Mouse (Mus musculus) neural tube, embryonic 15.5 days (tissue): ENCODE results near the gene Runx2. TPM values are rescaled to one million over a fixed set of nuclear protein-coding genes. Genes with fewer than 3 reads are reported as not detected.
A peak's percentile ranks its signal among the peaks of the same experiment; 100 is the strongest.

ENCODE experiments used
- ATAC-seq: fragments of 200-750 bp; cut with Nextera tagmentation; 2 replicates; pipeline ENCODE4 v1.8.0; 2017; ENCODE audit warnings: mild to moderate bottlenecking, moderate TSS enrichment, moderate library complexity; ENCODE audit not compliant: low FRiP score
- H3K27ac ChIP-seq: fragments of 300-500 bp; sonication (generic); replicated peaks from 2 replicates; pipeline ENCODE4 v1.5.1; 2015; ENCODE audit warnings: mild to moderate bottlenecking, inconsistent platforms
- H3K27me3 ChIP-seq: fragments of 300-500 bp; sonication (generic); replicated peaks from 2 replicates; pipeline ENCODE4 v1.6.1; 2015; ENCODE audit warnings: inconsistent platforms
- H3K36me3 ChIP-seq: fragments of 300-500 bp; sonication (generic); 2 replicates; pipeline ENCODE4 v1.6.1; 2015; ENCODE audit warnings: inconsistent platforms
- H3K4me1 ChIP-seq: fragments of 300-500 bp; sonication (generic); 2 replicates; pipeline ENCODE4 v1.6.1; 2015; ENCODE audit warnings: inconsistent platforms
- H3K4me2 ChIP-seq: fragments of 300-500 bp; sonication (generic); 2 replicates; pipeline ENCODE4 v1.6.1; 2015; ENCODE audit warnings: inconsistent platforms, mild to moderate bottlenecking, moderate library complexity
- H3K4me3 ChIP-seq: fragments of 300-500 bp; sonication (generic); replicated peaks from 2 replicates; pipeline ENCODE4 v1.5.1; 2015; ENCODE audit warnings: mild to moderate bottlenecking, inconsistent platforms
- H3K9ac ChIP-seq: fragments of 300-500 bp; sonication (generic); replicated peaks from 2 replicates; pipeline ENCODE4 v1.6.1; 2015; ENCODE audit warnings: mild to moderate bottlenecking, inconsistent platforms
- H3K9me3 ChIP-seq: fragments of 300-500 bp; sonication (generic); replicated peaks from 2 replicates; pipeline ENCODE4 v1.6.1; 2016; ENCODE audit warnings: inconsistent platforms
- WGBS: fragments of 180-500 bp; shearing (Covaris S2); methylation state at CpG from one replicate; pipeline ENCODE4 v1.1.7; 2015; ENCODE audit warnings: mixed read lengths; 5-methylcytosine and 5-hydroxymethylcytosine counted together
- polyA plus RNA-seq: library from polyadenylated mRNA; unstranded; fragments of >200 nt; fragmentation: Nextera tagmentation; extraction: Ambion mirVana; gene quantifications from 2 replicates; pipeline ENCODE4 v1.2.1, GENCODE M21; 2015

Runx2 gene
- polyA plus RNA-seq, 1 experiment from 2014 or later = 0.68 TPM

GRCm38 (mm10) chr17:44766975-44767374 lies 47.6 kb downstream of the Runx2 start:
- ATAC-seq = no peak
- WGBS = 81% methylated on average over 2 of the region's 2 CpGs
- Histone ChIP-seq H3K4me3 (no peak overlapping the region), H3K27ac (no peak overlapping the region), H3K4me2 (no peak overlapping the region), H3K36me3 (no peaks in the 10 kb centered on the region), H3K9ac (no peak overlapping the region), H3K27me3 (no peaks in the 10 kb centered on the region), H3K9me3 (no peaks in the 10 kb centered on the region), H3K4me1 (no peaks in the 10 kb centered on the region)

DNA sequence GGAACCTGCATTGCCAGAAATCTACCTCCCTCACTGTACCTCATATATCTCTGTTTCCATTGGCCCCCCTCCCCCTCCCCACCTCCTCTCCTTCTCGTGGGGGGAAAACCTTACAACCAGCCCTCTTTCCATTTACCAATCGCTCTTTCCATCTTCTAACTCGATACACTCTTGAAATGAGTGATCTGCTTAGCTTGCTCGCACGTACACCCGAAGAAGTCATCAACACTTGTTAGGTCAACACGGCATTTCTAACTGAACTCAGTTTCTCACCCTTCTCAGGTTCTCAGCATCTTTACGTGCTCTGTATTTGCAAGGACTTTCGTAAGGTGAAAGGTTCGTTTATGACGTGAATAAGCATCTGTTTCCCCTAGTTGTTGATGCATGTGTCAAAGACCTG lies 48.3 kb downstream of the Runx2 start:
- H3K4me3 ChIP-seq = no peak overlapping the region
- no peaks in the 10 kb centered on the region for H3K36me3 ChIP-seq
- WGBS = 89% methylated on average over 11 of the region's 11 CpGs
- no peak overlapping the region for H3K9ac ChIP-seq
- H3K27me3 ChIP-seq = no peaks in the 10 kb centered on the region
- H3K27ac ChIP-seq = no peak overlapping the region
- no peaks in the 10 kb centered on the region for H3K9me3 ChIP-seq
- H3K4me2 ChIP-seq = no peak overlapping the region
- ATAC-seq = no peak
- no peaks in the 10 kb centered on the region for H3K4me1 ChIP-seq

DNA sequence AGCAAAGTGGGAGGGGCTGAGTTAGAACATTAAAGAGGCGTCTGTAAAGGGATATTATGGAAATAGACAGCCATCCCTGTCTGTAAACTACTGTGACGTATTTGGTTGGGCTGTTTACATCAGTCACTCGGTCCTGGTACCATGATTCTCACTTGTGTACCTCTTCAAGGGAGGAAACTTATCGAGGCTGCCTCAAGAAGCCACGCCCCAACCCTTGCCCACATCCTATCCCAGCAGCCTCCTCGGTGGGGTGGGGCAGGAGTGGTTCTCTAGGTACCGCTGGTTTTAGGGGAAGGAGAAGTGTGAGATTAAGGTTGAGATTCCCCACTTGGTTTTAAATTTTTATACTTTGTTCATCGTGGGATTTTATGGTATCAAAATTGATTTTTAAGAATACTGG lies 69.2 kb downstream of the Runx2 start:
- no peak overlapping the region for H3K27ac ChIP-seq
- 93% methylated on average over 8 of the region's 8 CpGs for WGBS
- H3K27me3 ChIP-seq = peaks cover 9% of the 10 kb centered on the region
- no peak overlapping the region for H3K4me3 ChIP-seq
- H3K4me1 ChIP-seq = no peaks in the 10 kb centered on the region
- H3K9ac ChIP-seq = no peak overlapping the region
- H3K9me3 ChIP-seq = no peaks in the 10 kb centered on the region
- H3K4me2 ChIP-seq = no peak overlapping the region
- H3K36me3 ChIP-seq = no peaks in the 10 kb centered on the region
- no peak for ATAC-seq

DNA sequence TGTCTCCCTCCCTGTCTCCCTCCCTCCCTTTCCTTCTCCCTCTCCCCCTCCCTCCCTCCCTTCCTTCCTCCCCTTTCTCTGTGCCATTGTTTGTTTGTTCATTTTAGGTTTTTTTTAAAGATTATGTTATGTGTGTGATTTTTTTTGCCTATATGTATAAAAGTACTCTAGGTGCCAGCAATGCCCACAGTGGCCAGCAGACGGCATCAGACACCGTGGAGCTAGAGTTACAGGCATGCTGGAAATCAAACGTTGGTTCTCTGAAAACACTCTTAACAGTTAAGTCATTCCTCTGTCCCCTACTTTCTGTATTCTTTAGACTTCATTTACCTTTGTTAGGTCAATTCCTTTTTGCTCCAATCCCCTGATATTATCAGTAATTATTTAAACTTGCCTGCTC lies 70.8 kb downstream of the Runx2 start:
- H3K36me3 ChIP-seq = no peaks in the 10 kb centered on the region
- H3K9me3 ChIP-seq = no peaks in the 10 kb centered on the region
- H3K4me1 ChIP-seq = no peaks in the 10 kb centered on the region
- no peak for ATAC-seq
- H3K27ac ChIP-seq = no peak overlapping the region
- no peak overlapping the region for H3K4me3 ChIP-seq
- peaks cover 23% of the 10 kb centered on the region for H3K27me3 ChIP-seq
- no peak overlapping the region for H3K9ac ChIP-seq
- H3K4me2 ChIP-seq = no peak overlapping the region
- WGBS = 62% methylated on average over 3 of the region's 3 CpGs

DNA sequence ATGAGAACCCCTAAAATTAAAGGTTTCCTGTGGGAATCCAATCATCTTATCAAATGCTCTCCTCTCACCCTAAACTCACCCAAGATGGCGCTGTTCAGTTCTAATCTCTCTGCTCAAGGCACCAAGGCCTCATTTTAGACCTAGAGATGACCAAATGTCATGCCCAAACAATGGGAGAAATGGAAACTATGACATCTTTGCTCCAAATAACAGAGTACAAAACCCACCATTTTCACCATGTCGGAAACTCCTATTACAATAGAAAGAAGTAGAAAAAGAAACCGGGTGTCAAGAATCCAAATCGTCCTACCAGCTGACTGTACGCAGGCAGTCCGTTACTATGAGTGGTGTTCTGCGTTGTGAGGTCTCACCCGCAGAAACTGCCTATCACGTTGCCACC lies 72.4 kb downstream of the Runx2 start:
- H3K36me3 ChIP-seq = no peaks in the 10 kb centered on the region
- no peak overlapping the region for H3K4me2 ChIP-seq
- no peak for ATAC-seq
- H3K27me3 ChIP-seq = peaks cover 38% of the 10 kb centered on the region
- peaks cover 12% of the 10 kb centered on the region for H3K4me1 ChIP-seq
- 90% methylated on average over 9 of the region's 9 CpGs for WGBS
- H3K9me3 ChIP-seq = no peaks in the 10 kb centered on the region
- H3K27ac ChIP-seq = no peak overlapping the region
- H3K4me3 ChIP-seq = no peak overlapping the region
- H3K9ac ChIP-seq = no peak overlapping the region

DNA sequence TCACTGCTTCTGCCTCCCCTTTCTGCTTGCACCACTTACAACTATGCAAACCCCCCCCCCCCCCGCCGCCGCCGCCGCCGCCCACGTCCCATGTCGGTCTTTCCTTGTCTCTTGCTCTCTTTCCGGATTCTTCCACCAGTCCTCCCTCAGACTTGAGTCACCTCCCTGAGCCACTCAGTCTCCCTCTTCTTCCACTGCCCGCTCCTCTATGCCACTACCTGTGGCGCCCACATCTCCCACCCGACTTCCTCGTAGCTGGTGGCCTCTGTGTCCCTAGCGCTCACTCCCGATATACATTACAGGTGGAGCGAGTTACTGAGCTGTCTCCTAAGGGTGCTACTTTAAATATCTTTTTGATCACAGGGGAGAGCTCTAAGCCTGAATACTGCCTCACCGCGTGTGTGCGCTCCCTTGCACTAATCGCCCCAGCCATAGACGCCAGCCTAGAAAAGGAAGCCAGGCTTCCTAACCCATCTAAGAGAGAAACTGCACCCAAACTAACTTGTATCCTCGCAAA lies 76.4 kb downstream of the Runx2 start:
- Histone ChIP-seq H3K4me3 (no peak overlapping the region; the same call in 1 of the 2 replicates), H3K4me1 (peaks cover 43% of the 10 kb centered on the region), H3K9ac (no peak overlapping the region), H3K27me3 (peaks cover 60% of the 10 kb centered on the region), H3K36me3 (no peaks in the 10 kb centered on the region), H3K4me2 (peak overlapping the region; percentile 96), H3K9me3 (no peaks in the 10 kb centered on the region), H3K27ac (no peak overlapping the region)
- WGBS = 1% methylated on average over 19 of the region's 22 CpGs
- ATAC-seq = no peak

DNA sequence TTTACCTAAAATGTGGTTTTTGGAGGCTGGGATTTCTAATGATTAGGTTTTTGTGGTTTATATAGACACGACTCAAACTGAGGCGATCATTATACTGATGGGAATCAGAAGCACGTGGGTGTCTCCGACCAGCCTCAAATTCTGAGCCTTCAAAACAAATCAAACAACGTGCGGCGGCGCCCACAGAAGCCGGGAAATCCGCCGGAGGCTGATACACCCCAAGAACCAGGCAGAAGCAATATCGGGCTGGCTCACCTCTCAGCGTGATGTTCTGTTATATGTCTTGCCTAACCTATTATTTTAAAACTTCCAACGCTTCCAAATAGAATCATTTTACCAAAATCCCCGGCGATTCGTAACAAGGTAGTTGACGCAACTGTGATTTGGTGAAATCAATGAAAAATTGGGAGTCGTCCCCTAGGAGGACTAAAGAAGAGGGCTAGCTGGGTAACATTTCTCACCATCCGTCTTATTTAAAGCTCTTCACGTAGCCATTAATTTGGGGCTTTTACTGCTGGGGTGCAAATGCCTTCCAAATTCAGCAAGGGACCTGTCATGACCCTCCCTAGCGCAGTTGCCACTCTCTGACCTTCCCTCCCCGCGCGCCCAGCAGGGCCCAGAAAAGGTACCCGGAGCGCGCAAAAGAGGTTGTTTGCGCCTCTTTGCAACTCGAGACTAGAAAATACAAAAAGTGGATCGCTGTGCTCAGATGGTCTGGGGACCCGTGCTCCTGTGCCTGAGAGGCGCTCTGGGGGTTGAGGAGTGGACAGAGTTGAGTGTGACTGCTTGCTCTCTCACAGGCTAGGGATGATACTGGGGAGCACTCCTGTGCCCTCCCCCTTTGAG lies 77.1 kb downstream of the Runx2 start:
- Histone ChIP-seq H3K9me3 (no peaks in the 10 kb centered on the region), H3K9ac (no peak overlapping the region), H3K36me3 (no peaks in the 10 kb centered on the region), H3K27me3 (peaks cover 60% of the 10 kb centered on the region), H3K4me2 (peak overlapping the region; percentile 96), H3K27ac (no peak overlapping the region), H3K4me1 (peaks cover 43% of the 10 kb centered on the region), H3K4me3 (no peak overlapping the region; the same call in 1 of the 2 replicates)
- ATAC-seq = no peak
- 1% methylated on average over 33 of the region's 33 CpGs for WGBS

DNA sequence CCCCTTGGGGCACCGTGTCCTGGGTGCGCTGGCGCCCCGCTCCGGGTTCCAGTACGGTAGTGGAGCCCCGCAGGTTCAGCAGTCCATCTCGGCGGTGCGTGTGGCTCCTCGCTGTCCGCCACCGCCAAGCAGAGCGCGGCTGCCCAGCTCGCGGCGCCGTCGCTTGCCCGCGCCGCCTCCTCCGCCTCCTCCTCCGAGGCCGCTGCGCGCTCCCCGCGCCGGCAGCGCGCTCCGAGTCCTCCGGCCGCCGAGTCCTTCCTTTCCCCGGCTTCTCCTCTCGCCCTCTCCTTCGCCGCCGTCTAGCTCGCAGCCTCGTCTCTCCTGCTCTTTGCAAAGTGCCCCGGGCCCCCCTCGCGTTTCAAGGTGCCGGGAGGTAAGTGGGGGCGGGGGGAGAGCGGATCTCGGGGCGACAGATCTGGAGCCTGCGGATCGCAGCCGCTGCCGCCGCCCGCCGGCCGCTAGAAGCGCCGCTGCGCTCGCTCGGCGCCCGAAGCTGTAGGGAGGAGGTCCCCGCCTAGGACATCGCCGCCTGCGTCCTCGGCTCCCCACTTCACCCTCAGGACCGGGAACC lies 78.5 kb downstream of the Runx2 start:
- Histone ChIP-seq H3K27ac (peak overlapping the region; percentile 43; the same call in 1 of the 2 replicates), H3K27me3 (peaks cover 68% of the 10 kb centered on the region), H3K9me3 (no peaks in the 10 kb centered on the region), H3K4me3 (peak overlapping the region; percentile 76), H3K36me3 (no peaks in the 10 kb centered on the region), H3K9ac (peak overlapping the region; percentile 69), H3K4me2 (peak overlapping the region; percentile 96), H3K4me1 (peaks cover 43% of the 10 kb centered on the region)
- WGBS = under 1% methylated on average over 65 of the region's 73 CpGs
- peak; percentile 85 for ATAC-seq

DNA sequence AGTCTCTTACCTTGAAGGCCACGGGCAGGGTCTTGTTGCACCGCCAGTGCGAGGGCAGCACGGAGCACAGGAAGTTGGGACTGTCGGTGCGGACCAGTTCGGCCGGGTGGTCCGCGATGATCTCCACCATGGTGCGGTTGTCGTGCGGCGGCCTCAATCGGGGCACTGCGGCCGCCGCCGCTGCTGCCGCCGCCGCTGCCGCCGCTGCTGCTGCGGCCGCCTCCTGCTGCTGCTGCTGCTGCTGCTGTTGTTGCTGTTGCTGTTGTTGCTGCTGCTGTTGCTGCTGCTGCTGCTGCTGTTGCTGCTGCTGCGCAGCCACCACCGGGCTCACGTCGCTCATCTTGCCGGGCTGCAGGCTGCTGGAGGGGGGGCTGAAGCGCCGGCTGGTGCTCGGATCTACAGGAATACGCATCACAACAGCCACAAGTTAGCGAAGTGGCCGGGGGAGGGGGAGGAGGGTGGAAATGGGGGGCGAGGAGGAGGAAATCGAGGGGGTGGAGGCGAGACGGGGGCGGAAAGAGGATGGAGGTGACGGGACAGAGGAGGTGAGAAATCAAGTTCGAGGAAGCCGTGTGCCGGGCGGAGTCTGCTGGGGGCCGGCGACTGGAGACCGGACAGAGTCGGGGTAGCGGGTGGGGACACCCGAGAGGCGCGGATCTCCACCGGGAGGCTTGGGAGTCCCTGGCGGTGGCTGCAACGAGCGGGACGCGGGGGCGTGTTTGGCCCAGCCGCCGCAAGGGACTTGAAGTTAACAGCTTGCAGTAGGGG lies 79.2 kb downstream of the Runx2 start:
- H3K27me3 ChIP-seq = peaks cover 63% of the 10 kb centered on the region
- 1% methylated on average over 53 of the region's 64 CpGs for WGBS

DNA sequence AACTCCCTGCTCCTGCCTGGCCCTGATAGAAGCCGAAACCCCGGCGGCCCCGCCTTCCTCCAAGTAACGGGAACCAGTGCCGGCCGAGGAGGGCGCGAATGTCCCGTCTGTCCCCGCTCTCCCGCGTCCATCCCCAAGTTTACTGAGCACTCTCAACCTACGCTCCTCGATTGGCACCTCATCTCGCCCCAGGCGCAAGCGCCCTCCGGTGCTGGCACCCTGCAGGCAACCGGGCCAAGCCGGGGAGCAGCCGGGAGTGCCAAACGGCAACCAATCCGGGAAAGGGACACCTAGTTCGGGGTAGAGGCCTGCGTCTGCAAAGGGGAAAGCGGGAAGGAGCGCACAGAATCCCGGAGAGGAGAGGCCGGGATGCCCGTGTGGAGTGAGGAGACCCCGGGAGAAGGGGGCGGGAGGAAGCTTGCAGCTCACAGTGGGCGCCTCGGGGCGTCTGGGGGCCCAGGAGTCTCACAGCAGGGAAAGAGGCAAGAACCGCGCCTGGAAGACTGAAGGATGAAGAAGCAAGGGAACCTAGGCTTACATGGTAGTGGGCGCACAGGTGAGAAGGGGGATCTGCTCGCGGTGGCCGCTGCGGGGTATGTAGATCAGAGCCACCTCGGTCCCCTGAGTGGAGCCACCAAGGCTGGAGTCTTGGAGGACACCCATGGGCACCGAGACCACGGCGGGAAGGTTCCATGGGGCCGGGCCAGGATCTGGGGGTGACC lies 79.9 kb downstream of the Runx2 start:
- Histone ChIP-seq H3K27me3 (peaks cover 60% of the 10 kb centered on the region), H3K4me2 (peak overlapping the region; percentile 96), H3K9ac (peak overlapping the region; percentile 69), H3K4me3 (peak overlapping the region; percentile 76), H3K27ac (no peak overlapping the region), H3K4me1 (peaks cover 43% of the 10 kb centered on the region), H3K36me3 (no peaks in the 10 kb centered on the region), H3K9me3 (no peaks in the 10 kb centered on the region)
- ATAC-seq = peak; percentile 12; the same call in 1 of the 2 replicates
- WGBS = under 1% methylated on average over 48 of the region's 48 CpGs

More for the DNA sequence above, 79.2 kb downstream of the Runx2 start:
- Histone ChIP-seq H3K9me3 (no peaks in the 10 kb centered on the region), H3K36me3 (no peaks in the 10 kb centered on the region), H3K4me1 (peaks cover 43% of the 10 kb centered on the region), H3K9ac (peak overlapping the region; percentile 69), H3K4me2 (peak overlapping the region; percentile 96), H3K27ac (0 out of 2 replicates have a peak overlapping the region, but pooled peaks have one; percentile 43), H3K4me3 (peak overlapping the region; percentile 76)
- ATAC-seq = peak; percentile 36; the same call in 1 of the 2 replicates
